Mouse (Mus musculus) bone marrow macrophage, adult 2 months (primary cell): ENCODE measurements around the gene Ubxn1. TPM values are rescaled to one million over a fixed set of nuclear protein-coding genes. Genes with fewer than 3 reads are reported as not detected.
A peak's percentile ranks its signal among the peaks of the same experiment; 100 is the strongest.

Experiments used
- H3K27ac ChIP-seq: 2 replicates; pipeline ENCODE4 v1.5.1; 2012; ENCODE audit warnings: low read depth, low read length; ENCODE audit not compliant: insufficient read depth
- H3K4me1 ChIP-seq: 2 replicates; pipeline ENCODE4 v1.6.1; 2012; ENCODE audit warnings: low read length; ENCODE audit not compliant: control insufficient read depth, insufficient read depth
- H3K4me3 ChIP-seq: 2 replicates; pipeline ENCODE4 v1.5.1; 2012; ENCODE audit warnings: mild to moderate bottlenecking, low read length, moderate library complexity; ENCODE audit not compliant: insufficient read depth
- CTCF ChIP-seq: IDR thresholded peaks from 2 replicates; pipeline ENCODE4 v1.5.1; 2012; ENCODE audit warnings: low read depth, mild to moderate bottlenecking, low read length, moderate library complexity
- POLR2A ChIP-seq: IDR thresholded peaks from 2 replicates; pipeline ENCODE4 v1.6.1; 2012; ENCODE audit warnings: mild to moderate bottlenecking, low read depth, low read length, borderline replicate concordance
- polyA plus RNA-seq: library from polyadenylated mRNA; stranded (reverse); fragments of >200 nt; gene quantifications from 2 replicates; pipeline ENCODE4 v1.2.4, GENCODE M21; 2012; ENCODE audit not compliant: missing spikeins, insufficient read depth, insufficient read length

Gene Ubxn1
- polyA plus RNA-seq, 1 experiment = 193 TPM

DNA sequence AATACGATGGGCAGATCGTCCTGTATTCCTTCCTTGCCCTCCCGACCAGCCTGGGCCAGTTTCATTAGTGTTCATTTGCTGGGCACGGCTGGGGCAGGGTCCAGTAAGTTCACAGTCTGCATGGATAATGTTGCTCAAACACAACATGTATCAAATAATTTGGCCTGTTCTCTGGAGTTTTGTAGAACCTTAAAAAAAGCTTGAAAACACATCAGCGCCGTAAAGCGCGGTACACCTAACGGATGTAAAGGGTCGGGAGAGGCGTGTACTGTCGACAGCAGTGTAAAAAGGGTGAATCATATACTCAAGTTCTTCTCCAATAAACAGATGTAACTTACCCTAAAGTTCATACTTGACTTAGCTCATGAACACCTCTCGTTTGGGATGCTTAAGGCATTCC is 27.3 kb downstream of the Ubxn1 start:
- H3K4me1 ChIP-seq = peaks cover 8% of the 10 kb centered on the region

DNA sequence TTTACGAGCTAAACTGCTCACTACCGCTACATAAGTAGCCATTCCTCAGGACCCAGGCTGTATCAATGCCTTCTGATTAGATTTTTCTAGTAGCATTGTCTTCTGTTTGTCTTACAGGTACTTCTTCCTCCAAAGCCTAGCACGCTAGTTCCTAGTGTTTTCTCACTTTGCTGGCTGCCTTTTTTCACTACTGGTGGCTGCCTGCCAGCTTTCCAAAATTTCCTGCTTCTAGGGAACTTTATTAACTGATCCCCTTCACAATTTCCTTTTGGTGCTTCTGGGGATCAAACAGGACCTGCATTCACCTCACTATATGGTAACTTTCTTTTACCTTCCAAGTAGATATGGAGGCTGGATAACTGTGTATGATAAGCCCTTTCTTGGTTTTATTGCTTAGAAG is 27.8 kb downstream of the Ubxn1 start:
- Histone ChIP-seq H3K4me1 (peaks cover 5% of the 10 kb centered on the region), H3K4me3 (peak overlapping the region; percentile 74), H3K27ac (no peak overlapping the region)
- no peak for TF ChIP-seq CTCF
- TF ChIP-seq POLR2A = no peak

More for the DNA sequence above, 27.3 kb downstream of the Ubxn1 start:
- Histone ChIP-seq H3K4me3 (peak overlapping the region; percentile 74), H3K27ac (peak overlapping the region; percentile 60)
- TF ChIP-seq CTCF (no peak), POLR2A (no peak)

DNA sequence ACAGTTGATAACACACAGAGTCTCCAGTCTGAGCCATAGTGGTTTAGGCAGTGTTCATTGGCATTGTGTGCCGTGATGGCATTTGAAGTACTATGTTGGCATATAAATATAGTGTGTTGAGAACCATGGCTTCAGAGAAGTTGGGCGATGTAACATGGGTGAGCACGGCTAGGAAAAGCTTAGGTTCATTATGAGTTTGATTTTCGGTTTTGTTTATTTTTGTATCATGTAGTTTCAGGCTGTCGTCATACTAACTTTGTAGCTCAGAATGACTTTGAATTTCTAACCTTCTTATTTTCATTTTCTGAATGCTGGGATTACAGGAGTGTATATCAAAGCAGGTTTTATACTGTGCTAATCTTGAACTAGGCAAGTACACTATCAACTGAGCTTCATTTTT is 32.1 kb downstream of the Ubxn1 start:
- Histone ChIP-seq H3K27ac (no peak overlapping the region), H3K4me3 (no peak overlapping the region), H3K4me1 (peaks cover 5% of the 10 kb centered on the region)
- TF ChIP-seq CTCF = no peak
- TF ChIP-seq POLR2A = no peak

DNA sequence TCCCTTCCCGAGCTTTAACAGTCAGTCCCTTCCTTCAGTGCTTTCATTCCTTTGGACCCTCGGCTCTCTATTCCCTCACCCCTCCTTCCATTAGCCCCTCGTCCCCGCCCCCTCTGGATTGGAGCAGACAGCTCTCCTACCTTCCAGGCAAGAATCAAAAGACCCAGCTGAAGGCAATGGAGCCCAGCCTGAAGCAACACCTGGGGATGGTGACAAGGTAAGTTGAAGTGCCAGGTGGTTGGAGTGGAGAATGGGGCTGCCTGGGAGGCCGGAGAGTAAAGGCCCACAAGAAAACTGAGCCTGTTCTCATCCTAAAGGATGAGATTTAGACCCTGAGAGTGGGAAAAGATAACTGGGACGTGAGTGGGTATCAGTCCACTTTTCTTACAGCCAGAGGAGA is 37.2 kb downstream of the Ubxn1 start:
- Histone ChIP-seq H3K27ac (no peak overlapping the region), H3K4me3 (no peak overlapping the region), H3K4me1 (no peaks in the 10 kb centered on the region)
- no peak for TF ChIP-seq CTCF
- no peak for TF ChIP-seq POLR2A

DNA sequence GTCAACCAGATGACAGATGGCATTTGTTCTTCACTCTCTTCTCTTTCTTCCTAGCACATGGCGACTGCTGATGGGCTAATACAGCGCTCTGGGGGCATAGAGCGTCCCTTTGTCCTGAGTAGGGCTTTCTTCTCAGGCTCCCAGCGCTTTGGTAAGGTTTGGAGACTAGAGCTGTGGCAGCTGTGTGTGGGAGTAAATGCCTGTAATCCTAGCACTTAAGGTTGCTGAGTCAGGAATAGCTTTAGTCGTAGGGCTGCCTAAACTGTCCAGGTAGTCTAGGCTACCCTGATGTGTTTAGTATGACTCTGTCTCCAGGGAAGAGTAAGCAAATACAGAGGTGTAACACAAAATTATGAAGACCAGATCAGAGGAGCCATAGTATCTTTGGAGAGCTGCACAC is 40.5 kb downstream of the Ubxn1 start:
- no peak for TF ChIP-seq POLR2A
- no peak for TF ChIP-seq CTCF
- no peak overlapping the region for H3K27ac ChIP-seq
- H3K4me3 ChIP-seq = no peak overlapping the region
- H3K4me1 ChIP-seq = no peaks in the 10 kb centered on the region

DNA sequence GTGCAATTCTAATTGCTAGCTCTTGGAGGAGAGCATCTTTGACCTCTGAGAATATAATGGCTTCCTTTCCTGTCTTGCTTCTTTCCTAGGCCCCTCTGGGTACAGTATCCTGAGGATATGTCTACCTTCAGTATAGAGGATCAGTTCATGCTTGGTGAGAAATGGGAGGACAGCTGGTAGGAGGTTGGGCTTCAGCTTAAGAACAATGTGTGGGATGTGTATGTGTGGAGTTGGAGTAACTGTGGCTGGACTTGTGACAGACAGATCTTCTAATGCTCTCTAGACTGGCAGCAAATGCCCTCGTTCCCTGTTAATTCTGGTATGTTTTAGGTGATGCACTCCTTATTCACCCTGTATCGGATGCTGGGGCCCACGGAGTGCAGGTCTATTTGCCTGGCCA is 42.9 kb downstream of the Ubxn1 start:
- H3K4me1 ChIP-seq = no peaks in the 10 kb centered on the region
- H3K4me3 ChIP-seq = no peak overlapping the region
- TF ChIP-seq CTCF (no peak), POLR2A (no peak)
- no peak overlapping the region for H3K27ac ChIP-seq

DNA sequence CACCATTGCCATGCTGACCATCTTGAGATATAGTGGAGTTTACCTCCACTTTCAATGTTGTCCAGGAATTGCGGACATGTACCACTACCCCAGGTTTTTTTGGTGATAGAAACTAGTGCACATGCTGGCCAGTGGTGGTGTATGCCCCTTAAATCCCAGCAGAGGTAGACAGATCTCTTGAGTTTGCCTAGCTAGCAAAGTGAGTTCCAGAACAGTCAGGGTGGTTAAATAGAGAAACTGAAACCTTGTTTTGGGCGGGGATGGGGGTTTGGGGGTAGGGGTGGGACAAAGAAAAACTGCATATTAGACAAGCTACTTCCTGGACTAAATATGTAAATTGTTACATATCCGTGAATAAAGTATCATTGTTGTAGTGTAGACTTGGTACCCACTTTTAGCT is 47.7 kb downstream of the Ubxn1 start:
- Histone ChIP-seq H3K4me1 (peaks cover 15% of the 10 kb centered on the region), H3K4me3 (no peak overlapping the region), H3K27ac (no peak overlapping the region)
- TF ChIP-seq POLR2A (no peak), CTCF (no peak)

DNA sequence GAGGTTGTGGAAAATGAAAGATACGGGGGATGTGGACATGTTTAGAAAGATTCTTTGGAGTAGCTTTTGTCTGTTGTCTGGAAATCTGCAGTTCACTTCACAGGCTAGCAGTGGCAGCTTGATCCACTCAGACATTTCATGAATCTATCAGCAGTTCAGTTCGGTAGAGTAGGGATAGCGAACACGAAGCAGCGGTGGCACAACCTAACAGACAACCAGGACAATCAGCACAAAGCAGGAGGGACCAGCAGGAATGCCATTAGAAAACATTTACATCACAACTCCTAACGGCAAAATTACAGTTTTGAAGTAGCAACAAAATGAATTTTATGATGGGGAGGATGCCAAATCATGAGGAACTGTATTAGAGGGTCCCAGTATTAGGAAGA is 48.4 kb downstream of the Ubxn1 start:
- Histone ChIP-seq H3K4me3 (peak overlapping the region; percentile 36; the same call in 1 of the 2 replicates), H3K27ac (peak overlapping the region; percentile 66; the same call in 1 of the 2 replicates), H3K4me1 (peaks cover 15% of the 10 kb centered on the region)
- TF ChIP-seq POLR2A (no peak), CTCF (no peak)

DNA sequence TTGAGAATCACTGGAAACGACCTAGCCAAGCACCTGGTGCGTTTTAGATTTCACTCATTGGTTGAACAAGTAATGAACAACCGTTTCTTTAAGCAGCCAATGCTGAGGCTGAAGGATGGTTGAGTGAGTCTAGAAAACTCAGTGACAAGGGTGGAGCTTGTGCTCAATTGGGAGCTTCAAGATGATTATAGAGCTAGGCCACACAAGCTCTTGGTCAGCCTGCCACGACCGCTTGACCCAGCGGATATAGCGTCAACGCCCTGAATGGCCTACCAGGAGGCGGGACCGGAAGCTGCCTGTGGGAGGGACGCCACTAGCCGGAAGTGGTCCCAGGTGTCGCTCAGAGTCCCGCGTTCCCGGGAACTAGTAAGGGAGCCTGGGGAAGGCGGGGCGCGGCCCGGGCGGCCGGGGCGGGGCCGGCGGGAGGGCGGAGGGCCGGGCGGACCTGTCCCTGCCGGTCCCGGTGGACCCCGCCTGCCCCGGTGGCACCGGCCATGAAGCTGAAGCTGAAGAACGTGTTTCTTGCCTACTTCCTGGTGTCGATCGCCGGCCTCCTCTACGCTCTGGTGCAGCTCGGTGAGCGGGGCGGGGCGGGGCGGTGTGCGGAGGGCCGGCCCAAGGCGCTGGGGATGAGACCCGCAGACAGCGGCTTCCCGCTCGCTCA is 48.9 kb downstream of the Ubxn1 start, which contains the start of gene B3gat3:
TSS of gene B3gat3 (plus strand) at position 302 of the 664 bp plus-strand sequence.
- no peak for TF ChIP-seq POLR2A
- no peak for TF ChIP-seq CTCF
- H3K4me3 ChIP-seq = peak within 1 kb of the TSS; percentile 67
- H3K27ac ChIP-seq = peak within 1 kb of the TSS; percentile 68
- H3K4me1 ChIP-seq = peaks cover 15% of the 10 kb centered on the region

DNA sequence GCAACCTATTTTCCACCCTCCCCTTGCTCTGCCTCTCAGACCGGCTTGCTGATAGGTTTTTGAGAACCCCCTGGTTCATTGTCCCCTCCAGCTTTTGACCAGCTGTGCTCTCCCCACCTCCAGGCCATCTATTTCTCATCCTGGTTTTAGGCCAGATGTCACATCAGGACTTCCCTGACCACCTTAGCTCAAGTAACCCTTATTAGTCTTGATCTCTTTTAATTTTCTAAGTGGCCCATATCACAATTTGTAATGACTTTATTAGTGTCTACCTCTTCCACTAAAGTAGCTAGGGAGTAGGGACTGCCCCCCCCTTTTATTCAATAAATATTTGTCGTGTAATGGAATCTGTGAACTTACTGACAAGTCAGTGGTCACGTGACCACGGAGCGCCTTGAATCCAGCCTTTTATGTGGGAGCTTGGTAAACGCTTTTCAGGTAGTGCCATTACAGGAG is 49.6 kb downstream of the Ubxn1 start:
- Histone ChIP-seq H3K4me1 (peaks cover 15% of the 10 kb centered on the region), H3K27ac (peak overlapping the region; percentile 68), H3K4me3 (peak overlapping the region; percentile 67)
- TF ChIP-seq CTCF (no peak), POLR2A (no peak; the same call in 1 of the 2 replicates)

DNA sequence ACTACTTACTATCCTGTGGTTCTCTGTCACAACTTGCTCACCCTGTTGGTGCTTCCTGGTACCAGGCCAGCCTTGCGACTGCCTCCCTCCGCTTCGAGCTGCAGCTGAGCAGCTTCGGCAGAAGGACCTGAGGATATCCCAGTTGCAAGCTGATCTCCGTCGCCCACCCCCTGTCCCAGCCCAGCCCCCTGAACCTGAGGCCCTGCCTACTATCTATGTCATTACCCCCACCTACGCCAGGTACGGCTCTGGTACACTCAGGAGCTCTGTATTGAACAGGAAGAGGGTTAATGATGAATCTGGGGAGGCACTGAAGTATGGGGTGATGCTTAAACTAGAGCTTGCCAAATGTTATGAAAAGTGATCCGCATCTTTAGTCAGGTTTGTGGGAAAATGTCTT is 50.4 kb downstream of the Ubxn1 start:
- H3K27ac ChIP-seq = no peak overlapping the region
- peaks cover 15% of the 10 kb centered on the region for H3K4me1 ChIP-seq
- TF ChIP-seq POLR2A (no peak), CTCF (no peak)
- H3K4me3 ChIP-seq = no peak overlapping the region

Other genes with a start within 250 kb of the Ubxn1 start
- not detected in 2 replicates for gene Chrm1, start 207.7 kb upstream of the Ubxn1 start, polyA plus RNA-seq
- gene Slc3a2, start 148.1 kb upstream of the Ubxn1 start, polyA plus RNA-seq = 160 and 172 TPM in 2 replicates
- 22.2 and 25.8 TPM in 2 replicates for gene Wdr74, start 135.7 kb upstream of the Ubxn1 start, polyA plus RNA-seq
- not detected in 2 replicates for gene 1700092M07Rik, start 130.8 kb upstream of the Ubxn1 start, polyA plus RNA-seq
- 84.2 and 100 TPM in 2 replicates for gene Stx5a, start 130.1 kb upstream of the Ubxn1 start, polyA plus RNA-seq
- 142 and 162 TPM in 2 replicates for gene Nxf1, start 114.4 kb upstream of the Ubxn1 start, polyA plus RNA-seq
- 28.3 and 34.4 TPM in 2 replicates for gene Tmem223, start 100.5 kb upstream of the Ubxn1 start, polyA plus RNA-seq
- gene Tmem179b, start 97.0 kb upstream of the Ubxn1 start, polyA plus RNA-seq = 147 and 148 TPM in 2 replicates
- gene Taf6l, start 85.1 kb upstream of the Ubxn1 start, polyA plus RNA-seq = 14.8 and 18.1 TPM in 2 replicates
- 62.4 and 62.5 TPM in 2 replicates for gene Polr2g, start 72.9 kb upstream of the Ubxn1 start, polyA plus RNA-seq
- 2.0 and 2.4 TPM in 2 replicates for gene Zbtb3, start 68.9 kb upstream of the Ubxn1 start, polyA plus RNA-seq
- gene Ttc9c, start 52.2 kb upstream of the Ubxn1 start, polyA plus RNA-seq = 37.6 and 38.7 TPM in 2 replicates
- 94.2 and 102 TPM in 2 replicates for gene Hnrnpul2, start 51.5 kb upstream of the Ubxn1 start, polyA plus RNA-seq
- gene AC129217.1, start 41.7 kb upstream of the Ubxn1 start, polyA plus RNA-seq = 45.4 and 59.2 TPM in 2 replicates
- 77.4 and 81.8 TPM in 2 replicates for gene Bscl2, start 34.0 kb upstream of the Ubxn1 start, polyA plus RNA-seq
- gene Gng3, start 32.3 kb upstream of the Ubxn1 start, polyA plus RNA-seq = not detected in 2 replicates
- not detected in 2 replicates for gene Lrrn4cl, start 20.7 kb upstream of the Ubxn1 start, polyA plus RNA-seq
- 37.2 and 40.9 TPM in 2 replicates for gene Uqcc3, start 9.4 kb downstream of the Ubxn1 start, polyA plus RNA-seq
- gene Lbhd1, start 12.2 kb downstream of the Ubxn1 start, polyA plus RNA-seq = 12.6 and 13.7 TPM in 2 replicates
- not detected in 2 replicates for gene Gm49403, start 12.4 kb downstream of the Ubxn1 start, polyA plus RNA-seq
- gene 1810009A15Rik, start 17.4 kb downstream of the Ubxn1 start, polyA plus RNA-seq = 40.1 and 43.1 TPM in 2 replicates
- 4.9 TPM in 1 of 2 replicates, not detected in the other for gene Gm49416, start 17.4 kb downstream of the Ubxn1 start, polyA plus RNA-seq
- 11.5 and 11.8 TPM in 2 replicates for gene Ints5, start 21.5 kb downstream of the Ubxn1 start, polyA plus RNA-seq
- gene Ganab, start 26.6 kb downstream of the Ubxn1 start, polyA plus RNA-seq = 82.5 and 91.3 TPM in 2 replicates
- gene B3gat3, start 48.9 kb downstream of the Ubxn1 start, polyA plus RNA-seq = 35.5 and 40.8 TPM in 2 replicates
- gene Rom1, start 57.9 kb downstream of the Ubxn1 start, polyA plus RNA-seq = 2.5 and 3.6 TPM in 2 replicates
- gene Eml3, start 58.1 kb downstream of the Ubxn1 start, polyA plus RNA-seq = 33.1 and 33.7 TPM in 2 replicates
- gene Mta2, start 70.4 kb downstream of the Ubxn1 start, polyA plus RNA-seq = 78.6 and 81.2 TPM in 2 replicates
- gene Tut1, start 82.4 kb downstream of the Ubxn1 start, polyA plus RNA-seq = 12.5 and 14.6 TPM in 2 replicates
- gene Eef1g, start 95.5 kb downstream of the Ubxn1 start, polyA plus RNA-seq = 220 and 226 TPM in 2 replicates
- gene Ahnak, start 117.8 kb downstream of the Ubxn1 start, polyA plus RNA-seq = 440 and 513 TPM in 2 replicates
- gene Scgb1a1, start 216.5 kb downstream of the Ubxn1 start, polyA plus RNA-seq = not detected in 2 replicates